Mouse (Mus musculus) layer of hippocampus, adult 2 months (tissue): ENCODE results near the gene Srrm3. TPM values are rescaled to one million over a fixed set of nuclear protein-coding genes. Genes with fewer than 3 reads are reported as not detected.
A peak's percentile ranks its signal among the peaks of the same experiment; 100 is the strongest.

Experiments
- DNase-seq, 2 experiments: peaks; one replicate each; pipeline ENCODE4 v3.0.0; 2022; ENCODE audit warnings: low spot score in 2 of 2
- H3K27ac ChIP-seq: fragments of 200-600 bp; 2 replicates; pipeline ENCODE4 v1.8.1; 2022
- H3K4me3 ChIP-seq: fragments of 200-600 bp; 2 replicates; pipeline ENCODE4 v1.8.1; 2022; ENCODE audit warnings: mild to moderate bottlenecking
- CTCF ChIP-seq: fragments of 200-600 bp; conservative IDR thresholded peaks from 2 replicates; pipeline ENCODE4 v1.8.1; 2022; ENCODE audit warnings: antibody characterized with exemption, mild to moderate bottlenecking, moderate library complexity
- total RNA-seq, 2 experiments: library from RNA; stranded (reverse); gene quantifications; 2 replicates each; pipeline ENCODE4 v1.2.3; 2021

The Srrm3 gene
- total RNA-seq, 2 experiments from 2014 or later = 80.9 to 81.4 TPM

GRCm38 (mm10) chr5:135834769-135835491 is 28.2 kb downstream of the Srrm3 start:
- Histone ChIP-seq H3K27ac (peak overlapping the region; percentile 64; the same call in 1 of the 2 replicates), H3K4me3 (peak overlapping the region; percentile 59)
- DNase-seq = peak; percentile 58 to 73
- no peak for TF ChIP-seq CTCF

GRCm38 (mm10) chr5:135835492-135835858 is 28.8 kb downstream of the Srrm3 start:
- Histone ChIP-seq H3K27ac (no peak overlapping the region), H3K4me3 (peak overlapping the region; percentile 59)
- no peak for DNase-seq
- no peak for TF ChIP-seq CTCF

DNA sequence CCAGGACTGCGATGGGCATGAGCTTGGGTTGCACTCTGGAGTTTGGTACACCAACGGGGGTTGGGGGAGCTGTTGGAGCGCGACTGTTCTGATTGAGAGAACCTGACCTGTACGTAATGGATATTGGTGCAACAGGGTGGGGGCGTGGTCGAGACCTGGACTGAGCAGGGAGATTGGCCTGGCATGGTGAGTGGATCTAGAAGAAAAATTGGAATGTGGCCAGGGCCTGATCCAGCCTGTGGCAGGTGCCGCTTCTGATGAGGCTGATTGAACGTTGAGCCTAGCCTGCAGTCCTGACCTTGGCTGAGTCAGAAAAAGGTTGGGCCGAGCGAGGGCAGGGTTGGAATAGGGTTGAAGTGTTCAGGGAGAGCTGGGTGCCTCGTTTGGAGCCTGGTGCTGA is 29.3 kb downstream of the Srrm3 start:
- no peak for DNase-seq
- H3K4me3 ChIP-seq = no peak overlapping the region
- no peak for TF ChIP-seq CTCF
- H3K27ac ChIP-seq = no peak overlapping the region

GRCm38 (mm10) chr5:135841651-135842050 is 35.0 kb downstream of the Srrm3 start:
- no peak for DNase-seq
- H3K27ac ChIP-seq = no peak overlapping the region
- no peak overlapping the region for H3K4me3 ChIP-seq
- no peak for TF ChIP-seq CTCF

DNA sequence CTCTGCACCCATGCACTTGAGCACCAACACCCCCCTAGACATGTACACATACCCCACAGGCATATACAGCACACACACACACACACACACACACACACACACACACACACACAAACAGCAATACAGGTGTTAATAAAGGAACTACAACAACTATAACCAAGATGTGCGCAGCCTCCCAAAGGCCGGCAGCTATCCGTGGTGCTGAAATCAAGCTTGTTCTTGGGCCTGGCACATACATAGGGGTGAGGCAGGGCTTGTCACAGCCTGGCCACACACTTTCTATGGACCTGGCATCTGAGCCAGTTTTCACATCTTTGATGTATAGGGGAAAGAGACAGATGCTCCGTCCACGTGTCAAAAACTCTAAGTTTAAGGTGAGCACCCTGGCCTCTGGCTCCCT is 36.7 kb downstream of the Srrm3 start:
- no peak for DNase-seq
- no peak for TF ChIP-seq CTCF
- no peak overlapping the region for H3K4me3 ChIP-seq
- H3K27ac ChIP-seq = no peak overlapping the region

GRCm38 (mm10) chr5:135845676-135846320 is 39.1 kb downstream of the Srrm3 start:
- no peak for TF ChIP-seq CTCF
- no peak overlapping the region for H3K4me3 ChIP-seq
- DNase-seq = no peak
- no peak overlapping the region; the same call in 1 of the 2 replicates for H3K27ac ChIP-seq

DNA sequence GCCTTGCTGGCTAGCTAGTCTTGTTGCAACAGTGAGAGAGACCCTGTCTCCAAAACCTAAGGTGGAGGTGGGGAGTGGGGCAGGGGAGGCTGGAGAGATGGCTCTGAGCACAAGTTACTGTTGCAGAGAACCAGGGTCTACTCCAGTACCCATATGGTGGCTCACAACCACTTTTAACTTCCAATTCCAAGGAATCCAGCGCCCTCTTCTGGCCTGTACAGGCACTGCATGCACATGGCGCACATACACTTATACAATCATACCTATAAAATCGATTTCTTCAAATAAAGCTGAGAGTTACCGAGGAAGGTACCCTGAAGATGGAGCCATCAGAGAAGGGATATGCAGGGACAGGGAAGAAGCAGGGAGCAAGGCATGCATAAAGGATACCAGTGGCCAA is 40.8 kb downstream of the Srrm3 start:
- no peak for DNase-seq
- peak; percentile 68 for TF ChIP-seq CTCF
- no peak overlapping the region for H3K27ac ChIP-seq
- H3K4me3 ChIP-seq = no peak overlapping the region

- Histone ChIP-seq H3K4me3 (no peak overlapping the region), H3K27ac (no peak overlapping the region)
- TF ChIP-seq CTCF = no peak
- no peak for DNase-seq
Observed at GRCm38 (mm10) chr5:135847881-135848280, 41.2 kb downstream of the Srrm3 start.

GRCm38 (mm10) chr5:135851024-135851423 is 44.3 kb downstream of the Srrm3 start:
- Histone ChIP-seq H3K4me3 (no peak overlapping the region), H3K27ac (no peak overlapping the region)
- DNase-seq = no peak
- TF ChIP-seq CTCF = no peak

- no peak overlapping the region for H3K4me3 ChIP-seq
- no peak for TF ChIP-seq CTCF
- DNase-seq = no peak
- no peak overlapping the region for H3K27ac ChIP-seq
Observed at GRCm38 (mm10) chr5:135851481-135851880, 44.8 kb downstream of the Srrm3 start.

DNA sequence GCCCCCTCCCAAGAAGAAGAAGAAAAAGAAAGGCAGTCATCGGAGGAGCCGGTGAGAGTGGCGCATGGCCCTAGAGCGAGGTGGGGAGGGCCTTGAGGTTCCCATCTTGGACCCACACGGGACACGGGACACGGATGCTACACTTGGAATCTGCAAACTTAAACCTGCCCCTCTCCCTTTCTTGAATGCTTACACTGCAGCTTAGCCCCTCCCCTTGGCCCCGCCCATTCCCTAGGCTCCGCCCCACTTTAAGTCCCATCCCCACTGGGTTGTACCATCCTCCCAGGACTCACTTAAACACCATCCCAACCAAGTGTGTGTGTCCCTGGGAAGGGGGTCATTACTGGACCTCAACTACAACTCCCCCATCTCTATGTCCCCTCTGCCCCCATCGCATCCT is 45.7 kb downstream of the Srrm3 start:
- no peak overlapping the region for H3K4me3 ChIP-seq
- TF ChIP-seq CTCF = no peak
- no peak overlapping the region for H3K27ac ChIP-seq
- no peak for DNase-seq

GRCm38 (mm10) chr5:135853731-135854130 is 47.0 kb downstream of the Srrm3 start:
- no peak for TF ChIP-seq CTCF
- Histone ChIP-seq H3K27ac (no peak overlapping the region), H3K4me3 (no peak overlapping the region)
- DNase-seq = no peak

- TF ChIP-seq CTCF = peak; percentile 81
- Histone ChIP-seq H3K27ac (no peak overlapping the region), H3K4me3 (no peak overlapping the region)
- DNase-seq = peak; percentile 69 to 88
Observed at GRCm38 (mm10) chr5:135855156-135855555, 48.5 kb downstream of the Srrm3 start.

GRCm38 (mm10) chr5:135866662-135867061 is 60.0 kb downstream of the Srrm3 start:
- no peak for DNase-seq
- no peak for TF ChIP-seq CTCF
- H3K4me3 ChIP-seq = no peak overlapping the region
- H3K27ac ChIP-seq = no peak overlapping the region
